Mouse (Mus musculus) liver, adult 2 months (tissue): ENCODE data around the gene Frmd4a.

Experiments
- CTCF ChIP-seq: fragments of 200-500 bp; IDR thresholded peaks from 2 replicates; pipeline ENCODE4 v1.5.1; 2011; ENCODE audit warnings: low read depth, low read length, control low read depth
- POLR2A ChIP-seq: fragments of 200-500 bp; IDR thresholded peaks from 2 replicates; pipeline ENCODE4 v1.6.1; 2011; ENCODE audit warnings: low read length, control low read depth; ENCODE audit not compliant: insufficient read depth; ENCODE audit errors: extremely low read depth

- TF ChIP-seq CTCF, result no peak
- no peak for TF ChIP-seq POLR2A
These were observed 113.7 kb downstream of the Frmd4a start for GRCm38 (mm10) chr2:4131216-4131615.
